Mouse (Mus musculus) myocyte (in vitro differentiated cells): ENCODE data around the gene Sugt1. TPM values are rescaled to one million over a fixed set of nuclear protein-coding genes. Genes with fewer than 3 reads are reported as not detected.

Experiments
- H3K27me3 ChIP-seq: one replicate; pipeline ENCODE4 v1.6.1; 2011; ENCODE audit not compliant: control insufficient read depth, insufficient read depth, insufficient read length
- H3K36me3 ChIP-seq: one replicate; pipeline ENCODE4 v1.6.1; 2011; ENCODE audit not compliant: control insufficient read depth, insufficient read depth
- H3K4me2 ChIP-seq: one replicate; pipeline ENCODE4 v1.6.1; 2011; ENCODE audit warnings: low read depth, control low read depth
- H3K4me3 ChIP-seq: one replicate; pipeline ENCODE4 v1.5.1; 2011; ENCODE audit warnings: mild to moderate bottlenecking, control low read depth, moderate library complexity
- H3K79me2 ChIP-seq: one replicate; pipeline ENCODE4 v1.6.1; 2011; ENCODE audit not compliant: control insufficient read depth, insufficient read depth
- H3ac ChIP-seq: one replicate; pipeline ENCODE4 v1.6.1; 2011; ENCODE audit not compliant: control insufficient read depth, insufficient read length
- CEBPB ChIP-seq: IDR thresholded peaks from 2 replicates; pipeline ENCODE4 v1.6.1; 2011; ENCODE audit warnings: mild to moderate bottlenecking, moderate library complexity; ENCODE audit not compliant: poor library complexity, insufficient read depth, severe bottlenecking
- E2F4 ChIP-seq: IDR thresholded peaks from one replicate; pipeline ENCODE4 v1.6.1; 2011; ENCODE audit warnings: mild to moderate bottlenecking, control low read depth, moderate library complexity; ENCODE audit not compliant: insufficient read depth
- MAX ChIP-seq: IDR thresholded peaks from one replicate; pipeline ENCODE4 v1.6.1; 2011; ENCODE audit warnings: low read depth, mild to moderate bottlenecking, control low read depth
- MYOD1 ChIP-seq, 3 experiments: IDR thresholded peaks; one replicate each; pipeline ENCODE4 v1.6.1; 2011; ENCODE audit warnings: control low read depth in 2 of 3, low read depth in 2 of 3, mild to moderate bottlenecking in 2 of 3, moderate library complexity in 1 of 3; ENCODE audit not compliant: insufficient read length in 2 of 3, control insufficient read depth in 1 of 3
- MYOG ChIP-seq, 3 experiments: IDR thresholded peaks; one replicate each; pipeline ENCODE4 v1.6.1; 2011; ENCODE audit warnings: control low read depth in 2 of 3, low read depth in 2 of 3, mild to moderate bottlenecking in 2 of 3; ENCODE audit not compliant: insufficient read length in 2 of 3, control insufficient read depth in 1 of 3, insufficient read depth in 1 of 3
- POLR2A ChIP-seq: IDR thresholded peaks from one replicate; pipeline ENCODE4 v1.6.1; 2011; ENCODE audit warnings: low read depth, mild to moderate bottlenecking, control low read depth, moderate library complexity; ENCODE audit not compliant: insufficient read length
- POLR2AphosphoS2 ChIP-seq: IDR thresholded peaks from one replicate; pipeline ENCODE4 v1.6.1; 2011; ENCODE audit warnings: low read depth, control low read depth; ENCODE audit not compliant: insufficient read length
- REST ChIP-seq: IDR thresholded peaks from one replicate; pipeline ENCODE4 v1.6.1; 2011; ENCODE audit warnings: mild to moderate bottlenecking, control low read depth, moderate library complexity; ENCODE audit not compliant: insufficient read depth, insufficient read length
- SRF ChIP-seq: IDR thresholded peaks from one replicate; pipeline ENCODE4 v1.6.1; 2011; ENCODE audit warnings: low read depth; ENCODE audit not compliant: control insufficient read depth, insufficient read length
- TCF12 ChIP-seq: IDR thresholded peaks from one replicate; pipeline ENCODE4 v1.6.1; 2011; ENCODE audit warnings: mild to moderate bottlenecking, control low read depth; ENCODE audit not compliant: poor library complexity, insufficient read depth, severe bottlenecking
- TCF3 ChIP-seq: IDR thresholded peaks from one replicate; pipeline ENCODE4 v1.6.1; 2011; ENCODE audit warnings: low read depth, control low read depth; ENCODE audit not compliant: insufficient read length
- USF1 ChIP-seq: IDR thresholded peaks from one replicate; pipeline ENCODE4 v1.6.1; 2011; ENCODE audit warnings: low read depth, mild to moderate bottlenecking, control low read depth, moderate library complexity
- polyA plus RNA-seq: library from polyadenylated mRNA; unstranded; fragments of >200 nt; fragmentation: generic; extraction: Trizol; gene quantifications from one replicate; pipeline ENCODE4 v1.2.1, GENCODE M21; 2012; ENCODE audit warnings: missing spikeins

The Sugt1 gene
- polyA plus RNA-seq, 1 experiment = 65.4 TPM

DNA sequence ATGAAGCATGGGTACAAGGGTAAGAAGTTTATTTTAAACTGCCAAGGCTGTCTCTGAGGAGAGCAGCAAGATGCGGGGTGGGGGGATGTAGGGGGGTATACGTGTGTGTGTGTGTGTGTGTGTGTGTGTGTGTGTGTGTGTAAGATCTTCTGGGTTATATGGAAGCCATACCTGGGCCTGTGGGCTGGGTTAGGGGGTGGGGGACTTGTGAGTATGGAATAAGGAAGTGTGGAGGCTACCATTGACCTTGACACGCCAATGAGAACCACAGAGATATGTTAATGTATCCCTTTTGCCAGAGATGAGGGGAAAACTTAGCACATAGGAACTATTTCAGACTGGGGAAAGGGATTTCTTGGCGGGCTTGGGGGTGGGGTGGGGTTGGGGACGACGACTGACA is 1.9 kb downstream of the Sugt1 start:
- Histone ChIP-seq H3K79me2 (peaks cover 59% of the 10 kb centered on the region), H3K27me3 (no peaks in the 10 kb centered on the region), H3K4me2 (peak overlapping the region; percentile 92), H3K4me3 (peak overlapping the region; percentile 96), H3K36me3 (no peaks in the 10 kb centered on the region), H3ac (no peak overlapping the region)
- TF ChIP-seq USF1 = no peak
- TF ChIP-seq E2F4 = no peak
- no peak for TF ChIP-seq POLR2AphosphoS2
- TF ChIP-seq REST = no peak
- no peak for TF ChIP-seq MAX
- TF ChIP-seq MYOG (IDR thresholded peaks at IDR 0.05; ENCODE audit: control insufficient read depth in 1 of 3, insufficient read depth in 1 of 3, insufficient read length in 2 of 3, low read depth in 2 of 3) = no peak
- no peak for TF ChIP-seq POLR2A
- TF ChIP-seq CEBPB = no peak
- TF ChIP-seq SRF = no peak
- no peak for TF ChIP-seq MYOD1 (IDR thresholded peaks at IDR 0.05; ENCODE audit: control insufficient read depth in 1 of 3, insufficient read length in 2 of 3, low read depth in 2 of 3)
- no peak for TF ChIP-seq TCF12
- TF ChIP-seq TCF3 = no peak

DNA sequence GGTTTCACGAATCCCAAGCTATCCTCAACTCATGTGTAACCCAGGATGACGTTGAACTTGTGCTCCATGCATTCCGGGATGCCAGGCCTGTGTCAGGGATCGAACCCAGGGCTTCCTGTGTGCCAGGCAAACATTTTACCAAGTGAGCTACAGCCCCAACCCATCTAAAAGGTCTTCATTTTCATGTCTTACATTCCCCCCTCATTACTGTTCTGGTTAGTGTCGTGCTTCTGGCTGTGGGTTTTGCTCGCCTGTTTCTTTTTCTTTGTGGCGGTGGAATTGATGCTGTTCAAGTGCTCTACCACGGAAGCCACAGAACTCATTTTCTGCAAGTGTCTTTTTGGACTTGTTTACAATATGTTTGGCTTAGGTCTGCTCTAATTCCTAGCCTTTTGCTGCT is 3.4 kb downstream of the Sugt1 start:
- Histone ChIP-seq H3K36me3 (no peaks in the 10 kb centered on the region), H3K4me2 (no peak overlapping the region), H3ac (no peak overlapping the region), H3K79me2 (peaks cover 68% of the 10 kb centered on the region), H3K4me3 (no peak overlapping the region), H3K27me3 (no peaks in the 10 kb centered on the region)
- TF ChIP-seq MYOD1 (IDR thresholded peaks at IDR 0.05; ENCODE audit: control insufficient read depth in 1 of 3, insufficient read length in 2 of 3, low read depth in 2 of 3) (no peak), USF1 (no peak), TCF12 (no peak), TCF3 (no peak), MYOG (IDR thresholded peaks at IDR 0.05; ENCODE audit: control insufficient read depth in 1 of 3, insufficient read depth in 1 of 3, insufficient read length in 2 of 3, low read depth in 2 of 3) (no peak), SRF (no peak), REST (no peak), MAX (no peak)

DNA sequence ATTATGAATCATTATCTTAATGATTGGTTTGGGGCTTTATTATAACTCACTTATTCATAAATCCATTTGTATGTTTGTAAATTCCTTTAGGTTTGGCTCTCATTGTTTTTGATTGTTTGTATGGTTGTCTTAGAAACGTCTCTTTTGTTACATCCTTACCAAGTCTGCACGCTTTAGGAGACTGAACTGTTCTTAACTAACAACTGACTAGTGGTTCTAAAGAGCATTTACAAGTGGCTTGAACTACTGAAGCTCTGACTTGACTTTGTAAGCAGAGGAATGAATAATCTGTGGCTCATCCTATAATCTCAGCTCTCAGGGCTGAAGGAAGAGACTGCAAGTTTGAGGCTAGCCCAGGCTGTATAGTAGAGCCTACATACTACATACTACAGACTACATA is 4.1 kb downstream of the Sugt1 start:
- no peak overlapping the region for H3K4me2 ChIP-seq
- H3ac ChIP-seq = no peak overlapping the region
- TF ChIP-seq POLR2AphosphoS2 = no peak
- TF ChIP-seq E2F4 = no peak
- TF ChIP-seq TCF3 = no peak
- TF ChIP-seq MYOD1 (IDR thresholded peaks at IDR 0.05; ENCODE audit: control insufficient read depth in 1 of 3, insufficient read length in 2 of 3, low read depth in 2 of 3) = no peak
- no peak for TF ChIP-seq SRF
- no peak for TF ChIP-seq MAX
- no peak for TF ChIP-seq MYOG (IDR thresholded peaks at IDR 0.05; ENCODE audit: control insufficient read depth in 1 of 3, insufficient read depth in 1 of 3, insufficient read length in 2 of 3, low read depth in 2 of 3)
- no peak for TF ChIP-seq POLR2A
- TF ChIP-seq TCF12 = no peak
- no peak for TF ChIP-seq REST
- no peak for TF ChIP-seq CEBPB
- no peak for TF ChIP-seq USF1
- no peaks in the 10 kb centered on the region for H3K27me3 ChIP-seq
- H3K36me3 ChIP-seq = peaks cover 2% of the 10 kb centered on the region
- H3K4me3 ChIP-seq = no peak overlapping the region
- H3K79me2 ChIP-seq = peaks cover 68% of the 10 kb centered on the region

DNA sequence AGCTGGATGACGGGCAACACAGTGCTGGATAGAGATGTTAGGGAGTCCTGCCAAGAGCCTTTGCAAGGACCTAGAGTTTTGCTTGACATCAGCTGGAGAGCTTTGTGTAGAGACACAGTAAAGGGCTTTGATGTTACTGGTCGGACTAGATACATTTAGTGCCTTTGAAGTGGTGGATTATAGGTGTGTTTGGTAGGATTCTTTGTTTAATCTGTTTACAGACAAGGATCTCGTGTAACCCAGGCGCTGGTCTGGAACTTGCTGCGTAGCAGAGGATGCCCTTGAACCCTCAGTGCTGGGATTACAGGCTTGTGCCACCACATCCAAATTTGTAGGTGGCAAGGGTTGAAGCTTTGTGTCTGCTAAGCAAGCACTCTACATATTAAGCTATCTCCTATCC is 6.6 kb downstream of the Sugt1 start:
- TF ChIP-seq MYOD1 (IDR thresholded peaks at IDR 0.05; ENCODE audit: control insufficient read depth in 1 of 3, insufficient read length in 2 of 3, low read depth in 2 of 3) (no peak), POLR2AphosphoS2 (no peak), TCF3 (no peak), POLR2A (no peak), REST (no peak), USF1 (no peak), SRF (no peak)
- peaks cover 26% of the 10 kb centered on the region for H3K36me3 ChIP-seq
- H3K4me3 ChIP-seq = no peak overlapping the region
- no peak overlapping the region for H3K4me2 ChIP-seq
- peaks cover 53% of the 10 kb centered on the region for H3K79me2 ChIP-seq
- H3K27me3 ChIP-seq = no peaks in the 10 kb centered on the region
- no peak overlapping the region for H3ac ChIP-seq

DNA sequence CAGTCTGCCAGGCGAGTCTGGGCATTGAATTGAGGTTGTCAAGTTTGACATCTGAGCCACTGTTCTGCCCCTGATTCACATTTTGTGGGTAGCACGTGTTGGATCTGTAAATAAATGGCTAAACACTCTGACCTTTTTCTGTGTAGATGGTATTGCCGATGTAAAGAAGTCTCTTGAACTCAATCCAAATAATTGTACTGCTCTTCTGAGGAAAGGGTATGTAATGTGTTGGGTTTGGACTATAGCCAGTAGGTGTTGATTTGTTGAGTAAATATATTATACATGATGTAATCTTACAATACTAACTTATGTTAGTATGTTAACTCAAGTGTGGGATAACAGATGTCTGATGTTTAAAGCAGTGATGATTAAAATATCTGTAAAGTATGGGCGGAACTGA is 9.1 kb downstream of the Sugt1 start:
- H3K79me2 ChIP-seq = peaks cover 30% of the 10 kb centered on the region
- no peak overlapping the region for H3ac ChIP-seq
- peaks cover 49% of the 10 kb centered on the region for H3K36me3 ChIP-seq
- H3K4me3 ChIP-seq = no peak overlapping the region
- TF ChIP-seq MAX (no peak), POLR2AphosphoS2 (no peak), TCF3 (no peak), POLR2A (no peak), CEBPB (no peak), MYOG (IDR thresholded peaks at IDR 0.05; ENCODE audit: control insufficient read depth in 1 of 3, insufficient read depth in 1 of 3, insufficient read length in 2 of 3, low read depth in 2 of 3) (no peak)
- H3K27me3 ChIP-seq = no peaks in the 10 kb centered on the region
- H3K4me2 ChIP-seq = no peak overlapping the region
